Mouse (Mus musculus) midbrain, embryonic 13.5 days (tissue): ENCODE results near the gene 2410004P03Rik. TPM values are rescaled to one million over a fixed set of nuclear protein-coding genes. Genes with fewer than 3 reads are reported as not detected.
A peak's percentile ranks its signal among the peaks of the same experiment; 100 is the strongest.

ENCODE experiments used
- ATAC-seq: fragments of 200-750 bp; cut with Nextera tagmentation; 2 replicates; pipeline ENCODE4 v1.8.0; 2017; ENCODE audit warnings: mild to moderate bottlenecking, moderate TSS enrichment, moderate library complexity
- H3K27ac ChIP-seq: fragments of 300-500 bp; sonication (generic); 2 replicates; pipeline ENCODE4 v1.5.1; 2015; ENCODE audit warnings: inconsistent platforms, mild to moderate bottlenecking, moderate library complexity
- H3K27me3 ChIP-seq: fragments of 300-500 bp; sonication (generic); 2 replicates; pipeline ENCODE4 v1.6.1; 2015; ENCODE audit warnings: mild to moderate bottlenecking, inconsistent platforms
- H3K36me3 ChIP-seq: fragments of 300-500 bp; sonication (generic); 2 replicates; pipeline ENCODE4 v1.6.1; 2015; ENCODE audit warnings: mild to moderate bottlenecking, inconsistent platforms
- H3K4me1 ChIP-seq: fragments of 300-500 bp; sonication (generic); replicated peaks from 2 replicates; pipeline ENCODE4 v1.6.1; 2015; ENCODE audit warnings: inconsistent platforms
- H3K4me2 ChIP-seq: fragments of 300-500 bp; sonication (generic); replicated peaks from 2 replicates; pipeline ENCODE4 v1.6.1; 2015; ENCODE audit warnings: moderate library complexity, mild to moderate bottlenecking, inconsistent platforms
- H3K4me3 ChIP-seq: fragments of 300-500 bp; sonication (generic); replicated peaks from 2 replicates; pipeline ENCODE4 v1.5.1; 2015; ENCODE audit warnings: mild to moderate bottlenecking, inconsistent platforms
- H3K9ac ChIP-seq: fragments of 300-500 bp; sonication (generic); replicated peaks from 2 replicates; pipeline ENCODE4 v1.6.1; 2015; ENCODE audit warnings: mild to moderate bottlenecking, inconsistent platforms
- H3K9me3 ChIP-seq: fragments of 300-500 bp; sonication (generic); 2 replicates; pipeline ENCODE4 v1.6.1; 2016; ENCODE audit warnings: mild to moderate bottlenecking, inconsistent platforms
- WGBS: fragments of 180-500 bp; shearing (Covaris S2); methylation state at CpG from one replicate; pipeline ENCODE4 v1.1.7; 2015; 5-methylcytosine and 5-hydroxymethylcytosine counted together
- polyA plus RNA-seq: library from polyadenylated mRNA; unstranded; fragments of >200 nt; fragmentation: Nextera tagmentation; extraction: Ambion mirVana; gene quantifications from 2 replicates; pipeline ENCODE4 v1.2.1, GENCODE M21; 2015

2410004P03Rik gene
- polyA plus RNA-seq, 1 experiment from 2014 or later, result 1.5 TPM

DNA sequence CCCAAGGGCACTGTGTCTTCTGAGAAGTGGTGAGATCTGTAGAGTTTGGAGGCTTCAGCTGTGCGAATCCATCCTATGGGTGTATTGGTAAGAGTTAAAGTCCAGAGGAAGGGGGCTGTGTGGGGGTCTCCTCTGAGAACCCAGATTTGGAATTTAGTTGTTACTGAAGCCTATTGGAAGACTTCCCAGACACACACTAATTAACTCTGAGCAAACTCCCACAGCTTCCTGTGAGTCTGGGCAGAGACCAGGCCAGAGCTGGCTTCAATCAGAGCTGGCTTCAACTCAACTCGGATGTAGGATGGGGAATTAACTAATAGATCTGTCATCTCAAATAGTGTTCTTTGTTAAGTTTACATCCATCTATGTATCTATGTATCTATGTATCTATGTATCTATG is 4.2 kb upstream of the 2410004P03Rik start:
- Histone ChIP-seq H3K4me1 (peaks cover 6% of the 10 kb centered on the region), H3K4me3 (no peak overlapping the region), H3K4me2 (no peak overlapping the region), H3K27me3 (no peaks in the 10 kb centered on the region), H3K9me3 (no peaks in the 10 kb centered on the region), H3K27ac (no peak overlapping the region), H3K9ac (no peak overlapping the region), H3K36me3 (no peaks in the 10 kb centered on the region)
- ATAC-seq, result no peak
- WGBS, result 90% methylated on average over 2 of the region's 2 CpGs

DNA sequence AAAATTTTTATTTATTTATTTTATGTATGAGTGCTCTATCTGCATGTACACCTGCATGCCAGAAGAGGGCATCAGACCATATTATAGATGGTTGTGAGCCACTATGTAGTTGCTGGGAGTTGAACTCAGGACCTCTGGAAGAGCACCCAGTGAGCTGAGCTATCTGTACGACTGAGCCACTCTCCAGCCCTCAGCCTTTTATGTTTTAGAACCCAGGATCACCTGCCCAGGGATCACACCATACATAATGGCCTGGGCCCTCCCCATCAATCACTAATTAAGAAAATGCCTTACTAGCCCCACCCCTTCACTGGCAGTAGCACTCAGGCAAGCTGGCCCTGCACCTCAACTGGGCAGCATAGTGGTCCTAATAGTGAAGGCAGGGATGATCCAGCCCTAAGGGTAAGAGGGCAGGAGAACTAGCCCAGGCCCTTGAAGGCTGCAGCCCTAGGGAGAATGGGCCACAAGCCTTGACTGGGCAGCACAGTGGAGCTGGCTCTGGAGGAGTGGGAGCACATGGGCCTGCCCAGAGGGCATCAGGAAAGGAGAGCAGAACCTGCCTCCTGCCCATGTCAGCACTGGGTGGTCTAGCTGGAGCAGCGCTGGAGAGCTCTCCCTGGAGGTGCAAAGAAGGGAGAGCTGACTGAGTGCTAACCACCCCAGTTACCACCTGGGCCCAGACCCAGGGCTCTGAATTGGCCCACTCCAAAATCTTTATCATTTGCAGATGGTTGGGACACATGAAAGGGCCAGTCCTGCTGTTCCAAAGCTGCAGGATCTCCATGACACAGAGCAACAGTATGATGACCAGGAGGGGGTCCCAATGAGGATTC is 756 bp upstream of the 2410004P03Rik start:
- Histone ChIP-seq H3K4me1 (peaks cover 6% of the 10 kb centered on the region), H3K4me2 (no peak overlapping the region), H3K27ac (no peak overlapping the region), H3K9ac (no peak overlapping the region), H3K4me3 (no peak overlapping the region), H3K36me3 (no peaks in the 10 kb centered on the region), H3K27me3 (no peaks in the 10 kb centered on the region), H3K9me3 (no peaks in the 10 kb centered on the region; the same call in 1 of the 2 replicates)
- 80% methylated on average over 2 of the region's 2 CpGs for WGBS
- ATAC-seq, result peak; percentile 53

DNA sequence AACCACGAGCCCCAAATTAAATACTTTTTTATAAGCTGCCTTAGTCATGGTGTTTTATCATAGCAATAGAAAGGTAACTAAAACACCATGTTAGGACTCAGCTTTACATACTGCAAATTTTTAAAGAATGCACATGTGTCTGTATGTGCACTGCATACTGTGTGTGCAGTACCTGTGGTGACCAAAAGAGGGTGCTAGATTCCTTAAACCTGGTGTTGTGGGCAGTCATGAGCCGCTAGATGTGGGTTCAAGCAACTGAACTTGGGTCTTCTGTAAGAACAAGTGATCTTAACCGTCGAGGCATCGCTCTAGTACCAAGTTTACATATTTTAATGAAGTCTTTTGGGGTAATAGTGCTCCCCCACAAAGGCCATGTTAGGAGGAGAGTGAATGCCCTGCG is 2.1 kb downstream of the 2410004P03Rik start:
- ATAC-seq, result no peak
- no peaks in the 10 kb centered on the region for H3K36me3 ChIP-seq
- peaks cover 6% of the 10 kb centered on the region for H3K4me1 ChIP-seq
- no peaks in the 10 kb centered on the region for H3K27me3 ChIP-seq
- no peak overlapping the region for H3K9ac ChIP-seq
- H3K27ac ChIP-seq, result no peak overlapping the region
- no peak overlapping the region for H3K4me2 ChIP-seq
- no peak overlapping the region for H3K4me3 ChIP-seq
- 94% methylated on average over 6 of the region's 6 CpGs for WGBS
- H3K9me3 ChIP-seq, result no peaks in the 10 kb centered on the region; the same call in 1 of the 2 replicates

- Histone ChIP-seq H3K36me3 (0 out of 2 replicates have a peak, but pooled peaks cover 2% of the 10 kb centered on the region), H3K27ac (no peak overlapping the region), H3K4me3 (no peak overlapping the region), H3K27me3 (peaks cover 46% of the 10 kb centered on the region), H3K4me1 (peaks cover 14% of the 10 kb centered on the region), H3K4me2 (no peak overlapping the region), H3K9me3 (no peaks in the 10 kb centered on the region), H3K9ac (no peak overlapping the region)
- 49% methylated on average over 4 of the region's 4 CpGs for WGBS
- ATAC-seq, result no peak
Measured at GRCm38 (mm10) chr12:17001211-17001610, 10.3 kb downstream of the 2410004P03Rik start.

GRCm38 (mm10) chr12:17000628-17001027 is 10.9 kb downstream of the 2410004P03Rik start:
- no peak for ATAC-seq
- WGBS, result 47% methylated on average over 6 of the region's 6 CpGs
- H3K9ac ChIP-seq, result no peak overlapping the region
- H3K4me2 ChIP-seq, result no peak overlapping the region
- H3K9me3 ChIP-seq, result no peaks in the 10 kb centered on the region
- H3K27me3 ChIP-seq, result peaks cover 46% of the 10 kb centered on the region
- no peak overlapping the region for H3K27ac ChIP-seq
- H3K4me1 ChIP-seq, result peaks cover 14% of the 10 kb centered on the region
- no peak overlapping the region for H3K4me3 ChIP-seq
- H3K36me3 ChIP-seq, result 0 out of 2 replicates have a peak, but pooled peaks cover 2% of the 10 kb centered on the region

DNA sequence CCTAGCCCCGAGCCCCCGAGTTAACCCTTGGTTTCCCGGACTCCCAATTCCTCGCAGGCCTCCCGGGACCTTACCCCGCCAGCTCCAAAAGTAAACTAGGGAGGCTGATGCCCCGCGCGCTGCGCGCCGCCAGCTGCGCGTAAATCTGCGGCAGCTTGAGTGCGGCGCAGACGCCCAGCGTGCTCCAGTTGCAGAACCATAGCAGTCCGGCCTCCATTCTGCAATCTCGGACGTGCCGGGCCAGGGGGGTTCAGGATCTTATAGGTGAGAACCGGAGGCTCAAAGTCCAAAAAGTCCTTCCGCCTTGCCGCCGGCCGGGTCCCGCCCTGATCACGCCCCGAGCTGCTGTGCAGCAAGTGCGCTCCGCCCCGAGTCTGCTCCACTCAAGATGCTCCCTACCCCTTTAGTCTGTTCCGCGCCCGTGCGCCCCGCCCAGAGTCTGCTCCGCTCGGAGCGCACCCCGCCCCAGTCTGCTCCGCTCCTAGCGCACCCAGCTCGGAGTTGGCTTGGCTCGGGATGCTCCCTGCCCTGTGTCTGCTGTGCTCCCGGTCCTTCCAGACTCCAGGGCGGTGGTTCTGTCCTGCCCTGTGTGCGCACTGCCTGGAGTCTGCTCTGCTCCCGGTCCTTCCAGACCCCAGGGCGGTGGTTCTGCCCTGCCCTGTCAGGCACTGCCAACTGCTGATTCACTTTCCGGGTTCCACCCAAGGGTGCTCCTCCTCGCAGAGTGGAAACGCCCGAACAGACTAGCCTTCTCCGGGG is 11.6 kb downstream of the 2410004P03Rik start, which contains the start of gene Pqlc3:
Gene Pqlc3, minus strand, starts transcription at position 670 of the 759 bp plus-strand sequence.
- peaks cover 14% of the 10 kb centered on the region for H3K4me1 ChIP-seq
- H3K9ac ChIP-seq, result peak within 1 kb of the TSS; percentile 48
- H3K4me3 ChIP-seq, result peak within 1 kb of the TSS; percentile 46
- H3K27ac ChIP-seq, result no peak within 1 kb of the TSS
- H3K4me2 ChIP-seq, result peak within 1 kb of the TSS; percentile 81
- H3K27me3 ChIP-seq, result peaks cover 46% of the 10 kb centered on the region
- WGBS, result 1% methylated on average over 57 of the region's 57 CpGs
- peak; percentile 82 for ATAC-seq
- no peaks in the 10 kb centered on the region for H3K9me3 ChIP-seq
- H3K36me3 ChIP-seq, result 0 out of 2 replicates have a peak, but pooled peaks cover 2% of the 10 kb centered on the region

- peak overlapping the region; percentile 81 for H3K4me2 ChIP-seq
- H3K9me3 ChIP-seq, result no peaks in the 10 kb centered on the region
- 6% methylated on average over 10 of the region's 10 CpGs for WGBS
- no peak overlapping the region for H3K27ac ChIP-seq
- H3K36me3 ChIP-seq, result 0 out of 2 replicates have a peak, but pooled peaks cover 2% of the 10 kb centered on the region
- H3K9ac ChIP-seq, result no peak overlapping the region
- H3K27me3 ChIP-seq, result peaks cover 46% of the 10 kb centered on the region
- no peak; the same call in 1 of the 2 replicates for ATAC-seq
- H3K4me1 ChIP-seq, result peaks cover 14% of the 10 kb centered on the region
- H3K4me3 ChIP-seq, result peak overlapping the region; percentile 46
Measured at GRCm38 (mm10) chr12:16999146-16999545, 12.4 kb downstream of the 2410004P03Rik start.

- Histone ChIP-seq H3K9me3 (no peaks in the 10 kb centered on the region), H3K4me2 (no peak overlapping the region), H3K27ac (no peak overlapping the region), H3K4me3 (no peak overlapping the region), H3K4me1 (peaks cover 14% of the 10 kb centered on the region), H3K27me3 (peaks cover 46% of the 10 kb centered on the region), H3K36me3 (0 out of 2 replicates have a peak, but pooled peaks cover 2% of the 10 kb centered on the region), H3K9ac (no peak overlapping the region)
- ATAC-seq, result no peak
- WGBS, result 91% methylated on average over 5 of the region's 5 CpGs
Measured at GRCm38 (mm10) chr12:16996886-16997462, 14.6 kb downstream of the 2410004P03Rik start.

DNA sequence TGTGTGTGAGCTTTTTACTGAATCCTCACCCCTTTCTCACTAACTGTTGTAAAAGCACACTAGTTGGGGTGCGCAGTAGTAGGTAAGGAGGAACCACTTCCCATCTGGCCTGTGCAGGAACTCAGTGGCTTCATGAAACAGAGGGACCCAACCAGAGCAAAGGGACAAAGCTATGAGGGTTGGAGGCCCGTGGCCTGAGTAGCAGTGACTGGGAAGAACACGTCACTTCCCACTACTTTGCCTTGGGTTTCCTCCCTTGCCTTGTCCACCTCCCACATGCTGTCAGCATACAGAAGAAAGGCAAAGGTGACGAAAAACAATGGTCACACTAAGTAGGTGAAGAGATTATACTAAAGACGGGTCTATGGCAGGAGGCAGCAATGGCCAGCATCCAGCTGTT is 15.2 kb downstream of the 2410004P03Rik start:
- ATAC-seq, result no peak
- Histone ChIP-seq H3K9ac (no peak overlapping the region), H3K9me3 (no peaks in the 10 kb centered on the region), H3K4me1 (peaks cover 14% of the 10 kb centered on the region), H3K27me3 (peaks cover 42% of the 10 kb centered on the region), H3K4me3 (no peak overlapping the region), H3K27ac (no peak overlapping the region), H3K36me3 (0 out of 2 replicates have a peak, but pooled peaks cover 2% of the 10 kb centered on the region), H3K4me2 (no peak overlapping the region)
- 80% methylated on average over 5 of the region's 5 CpGs for WGBS

DNA sequence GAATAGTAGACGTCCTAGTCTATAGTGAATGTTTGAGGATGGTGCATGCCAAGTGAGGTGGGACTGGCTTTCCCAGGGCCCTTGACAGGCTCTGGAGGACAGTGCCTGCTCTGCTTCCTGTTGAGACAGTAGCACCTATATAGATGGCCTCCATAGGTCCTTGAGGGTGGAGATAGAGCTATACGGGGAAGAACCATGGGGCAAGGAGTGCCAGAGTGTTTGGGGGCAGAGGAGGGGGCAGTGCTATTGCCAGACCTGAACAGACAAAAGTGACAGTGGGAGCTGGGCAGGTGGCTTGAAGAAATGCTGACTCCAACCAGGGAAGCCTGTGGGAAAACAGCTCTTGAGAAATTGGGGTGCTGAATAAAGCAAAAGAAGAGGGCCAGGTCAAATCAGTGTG is 17.2 kb downstream of the 2410004P03Rik start:
- ATAC-seq, result no peak
- H3K27me3 ChIP-seq, result peaks cover 23% of the 10 kb centered on the region
- peaks cover 4% of the 10 kb centered on the region for H3K4me1 ChIP-seq
- 95% methylated on average over 2 of the region's 2 CpGs for WGBS
- H3K9me3 ChIP-seq, result no peaks in the 10 kb centered on the region
- H3K4me2 ChIP-seq, result no peak overlapping the region
- H3K4me3 ChIP-seq, result no peak overlapping the region
- no peak overlapping the region for H3K27ac ChIP-seq
- H3K36me3 ChIP-seq, result peaks cover 6% of the 10 kb centered on the region; the same call in 1 of the 2 replicates
- H3K9ac ChIP-seq, result no peak overlapping the region

GRCm38 (mm10) chr12:16992355-16992754 is 19.2 kb downstream of the 2410004P03Rik start:
- H3K36me3 ChIP-seq, result peaks cover 6% of the 10 kb centered on the region; the same call in 1 of the 2 replicates
- WGBS, result 85% methylated on average over 2 of the region's 2 CpGs
- peaks cover 4% of the 10 kb centered on the region for H3K27me3 ChIP-seq
- no peaks in the 10 kb centered on the region for H3K9me3 ChIP-seq
- H3K4me2 ChIP-seq, result no peak overlapping the region
- no peaks in the 10 kb centered on the region for H3K4me1 ChIP-seq
- ATAC-seq, result no peak
- no peak overlapping the region for H3K27ac ChIP-seq
- H3K4me3 ChIP-seq, result no peak overlapping the region
- no peak overlapping the region for H3K9ac ChIP-seq
